Mouse (Mus musculus) fat pad, adult 2 months (tissue): ENCODE measurements around the gene Sstr4.

Experiments
- DNase-seq: peaks from one replicate; pipeline ENCODE4 v3.0.0-alpha.2; 2011; ENCODE audit warnings: low read depth, low spot score; ENCODE audit errors: extremely low read depth

Sstr4 gene

GRCm38 (mm10) chr2:148427553-148427952 is 32.4 kb downstream of the Sstr4 start:
- DNase-seq: no peak

DNA sequence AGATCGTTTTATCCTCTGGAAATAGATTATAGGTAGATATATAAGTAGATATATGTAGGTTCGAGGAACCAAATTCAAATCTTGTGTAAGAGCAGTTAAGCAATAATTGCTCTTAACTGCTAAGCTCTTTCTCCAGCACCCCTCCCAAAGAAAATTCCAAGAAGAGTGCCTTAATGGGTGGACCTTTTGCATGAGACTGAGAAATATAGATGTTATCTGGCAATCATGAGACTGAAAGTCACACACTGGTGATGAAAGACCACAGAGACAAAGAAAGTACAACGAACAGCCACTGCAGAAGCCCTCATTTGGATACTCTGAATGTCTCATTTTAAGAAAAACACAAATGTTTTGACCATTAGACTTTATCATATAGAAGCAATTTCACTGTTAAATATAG is 33.4 kb downstream of the Sstr4 start:
- DNase-seq: peak; percentile 69

DNA sequence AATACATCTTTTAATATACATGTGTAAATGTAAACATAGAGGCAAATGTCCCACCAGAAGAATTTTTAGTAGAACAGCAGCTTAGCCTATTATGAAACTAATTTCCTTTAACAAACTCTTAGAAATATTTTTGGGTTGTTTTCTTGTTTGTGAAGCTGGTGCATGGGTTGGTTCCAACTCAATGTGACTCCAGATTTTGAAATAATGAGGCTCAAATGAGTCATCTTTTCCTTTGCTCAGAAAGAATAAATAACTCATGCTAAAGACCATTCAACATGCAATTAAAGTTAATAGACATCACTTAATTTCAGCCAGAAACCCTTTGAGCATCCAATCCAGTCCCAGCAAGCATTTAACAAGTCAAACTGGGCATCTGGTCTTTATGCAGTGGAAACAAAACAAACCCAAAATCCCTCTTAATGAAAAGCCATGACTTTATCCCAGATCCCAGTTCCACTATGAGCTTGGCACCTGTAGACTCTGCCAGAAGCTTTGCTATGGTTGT is 33.9 kb downstream of the Sstr4 start:
- no peak for DNase-seq

DNA sequence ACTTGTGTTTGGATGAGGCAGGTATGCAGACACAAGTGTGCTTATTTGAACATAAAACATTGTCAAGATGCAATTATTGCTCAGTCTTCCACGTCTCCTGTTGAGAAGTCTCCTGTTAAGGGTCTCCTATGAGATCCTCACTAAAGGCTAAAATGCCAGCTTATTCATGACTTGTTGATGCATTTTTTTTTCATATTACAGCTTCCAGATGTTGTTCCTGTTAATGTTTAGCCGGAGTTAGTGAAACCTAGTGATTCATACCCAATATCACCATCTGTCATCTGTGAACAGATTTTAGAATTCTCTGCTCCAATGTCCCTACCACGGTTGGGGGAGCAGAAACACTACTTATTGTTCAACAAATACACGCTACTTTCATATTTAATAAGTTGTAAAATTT is 35.8 kb downstream of the Sstr4 start:
- DNase-seq: no peak

GRCm38 (mm10) chr2:148432346-148432745 is 37.2 kb downstream of the Sstr4 start:
- DNase-seq: no peak

GRCm38 (mm10) chr2:148436285-148436684 is 41.1 kb downstream of the Sstr4 start:
- DNase-seq: no peak

GRCm38 (mm10) chr2:148439691-148440276 is 44.6 kb downstream of the Sstr4 start:
- no peak for DNase-seq

GRCm38 (mm10) chr2:148441421-148441820 is 46.3 kb downstream of the Sstr4 start:
- DNase-seq: no peak

DNA sequence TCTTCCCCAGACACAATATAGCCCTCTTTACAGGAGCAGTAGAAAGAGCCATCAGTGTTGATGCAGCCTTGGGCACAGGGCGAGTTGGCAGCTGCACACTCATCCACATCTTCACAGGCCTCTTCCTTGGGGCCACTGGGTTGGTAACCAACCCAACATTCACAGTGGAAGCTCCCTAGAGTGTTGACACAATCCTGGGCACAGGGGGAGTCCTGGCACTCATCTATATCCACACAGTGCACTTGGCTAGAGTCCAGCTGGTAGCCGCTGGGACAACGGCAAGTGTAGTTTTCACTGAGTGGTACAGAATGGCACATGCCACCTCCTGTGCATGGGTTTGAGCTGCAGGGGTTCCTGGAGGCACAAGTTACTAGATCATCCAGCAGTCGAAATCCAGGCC is 47.0 kb downstream of the Sstr4 start:
- no peak for DNase-seq

DNA sequence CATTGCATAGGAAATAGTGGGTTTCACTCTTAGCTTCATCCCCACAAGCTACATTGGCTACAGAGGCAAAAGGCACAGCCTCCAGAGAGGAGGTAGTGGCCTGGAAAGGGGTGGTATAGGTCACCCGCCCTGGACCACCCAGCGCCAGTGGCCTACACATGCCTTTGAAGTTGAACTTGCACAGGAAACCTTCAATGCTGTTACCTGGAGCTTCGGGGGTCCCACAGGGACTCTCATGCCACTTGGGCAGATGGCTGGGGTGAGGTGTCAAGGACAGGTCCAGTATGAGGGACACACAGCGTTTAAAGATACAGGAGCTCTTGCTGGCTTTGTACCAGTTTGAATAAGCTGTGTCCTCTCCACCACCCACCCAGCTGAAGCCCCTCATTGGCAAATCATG is 47.6 kb downstream of the Sstr4 start:
- DNase-seq: no peak

- DNase-seq: no peak
Observed at GRCm38 (mm10) chr2:148443249-148443958, 48.3 kb downstream of the Sstr4 start, which contains the start of gene Cd93. Gene Cd93, minus strand, starts transcription at chr2:148443563.

GRCm38 (mm10) chr2:148444472-148444871 is 49.3 kb downstream of the Sstr4 start:
- no peak for DNase-seq

- no peak for DNase-seq
Observed at GRCm38 (mm10) chr2:148445616-148446015, 50.5 kb downstream of the Sstr4 start.
